Mouse (Mus musculus) kidney, adult 9 months (tissue): ENCODE measurements around the gene Dnajc11.

Source experiments
- DNase-seq: peaks from one replicate; pipeline ENCODE4 v3.0.0; 2022

Dnajc11 gene

DNA sequence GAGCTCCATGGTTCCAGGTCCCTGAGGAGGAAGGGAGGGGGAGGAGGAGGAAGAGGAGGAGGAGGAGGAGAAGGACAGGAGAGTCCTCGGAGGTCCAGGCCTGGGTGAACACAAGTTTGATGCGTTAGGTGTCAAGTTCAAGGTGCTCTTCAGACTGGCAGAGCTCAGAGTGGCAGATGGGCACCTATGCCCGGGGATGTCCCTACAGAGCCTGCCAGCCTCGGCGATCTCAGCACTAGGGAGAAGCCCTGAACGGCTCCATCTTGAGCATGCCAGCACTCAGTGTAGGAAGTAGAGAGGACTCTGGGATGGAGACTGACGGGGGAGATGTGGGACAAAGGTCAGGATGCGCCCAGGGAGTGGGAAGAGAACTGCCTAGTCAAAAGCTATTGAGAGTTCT is 53.2 kb downstream of the Dnajc11 start:
- no peak for DNase-seq

DNA sequence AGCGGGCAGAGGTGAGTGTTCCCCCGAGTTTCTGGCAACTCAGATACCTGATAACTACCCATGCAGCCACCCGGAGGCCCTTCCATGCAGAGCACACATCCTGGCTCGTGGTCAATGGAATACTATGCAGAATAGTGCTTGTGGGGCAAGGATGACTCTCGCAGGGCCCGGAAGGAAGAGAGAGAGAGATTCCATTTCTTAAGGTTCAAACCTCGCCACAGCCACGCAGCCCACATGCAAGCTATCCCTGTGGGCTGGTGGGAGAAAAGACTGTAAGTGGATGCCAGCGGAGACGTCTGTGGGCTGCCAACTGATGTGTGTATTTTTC is 54.5 kb downstream of the Dnajc11 start:
- DNase-seq, result no peak

DNA sequence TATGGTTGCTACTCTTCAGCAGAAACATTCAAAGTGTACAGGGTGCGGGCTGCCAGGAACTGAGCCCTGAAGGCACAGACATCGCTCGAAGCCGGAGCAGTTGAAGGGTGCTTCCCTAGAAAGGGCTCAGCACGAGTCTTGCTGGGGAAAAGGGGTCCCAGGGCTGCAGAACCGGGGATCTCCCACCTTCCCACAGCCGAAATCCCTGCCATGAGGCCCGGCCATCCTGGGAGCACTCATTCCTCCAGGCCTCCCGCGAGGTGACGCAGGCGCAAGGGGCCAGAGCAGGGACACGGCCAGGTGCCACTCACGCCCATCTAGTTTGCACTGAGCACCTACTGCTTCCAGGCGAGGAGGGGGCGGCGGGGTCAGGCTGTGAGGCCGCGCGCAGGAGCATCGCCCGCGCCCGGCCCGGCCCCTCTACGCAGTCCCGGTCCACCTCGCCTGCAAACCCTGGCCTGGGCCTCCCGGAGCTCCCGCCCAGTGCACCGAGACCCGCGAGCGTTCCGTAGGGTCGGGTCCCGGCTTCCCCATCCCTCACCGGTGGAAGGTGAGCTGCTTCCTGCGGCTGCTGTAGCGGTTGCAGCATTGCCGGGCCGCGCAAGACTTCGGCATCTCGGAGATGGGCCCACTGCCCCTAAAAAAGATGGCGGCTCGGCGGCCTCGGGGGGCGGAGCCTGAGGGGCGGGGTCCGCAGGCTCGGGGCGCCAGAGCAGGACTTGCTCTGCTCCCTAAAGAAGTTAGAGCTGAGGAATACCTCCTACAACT is 55.0 kb downstream of the Dnajc11 start, which contains the start of gene Thap3:
Thap3 (minus strand) TSS at position 656 of the 768 bp plus-strand sequence.
- peak; percentile 82 for DNase-seq

DNA sequence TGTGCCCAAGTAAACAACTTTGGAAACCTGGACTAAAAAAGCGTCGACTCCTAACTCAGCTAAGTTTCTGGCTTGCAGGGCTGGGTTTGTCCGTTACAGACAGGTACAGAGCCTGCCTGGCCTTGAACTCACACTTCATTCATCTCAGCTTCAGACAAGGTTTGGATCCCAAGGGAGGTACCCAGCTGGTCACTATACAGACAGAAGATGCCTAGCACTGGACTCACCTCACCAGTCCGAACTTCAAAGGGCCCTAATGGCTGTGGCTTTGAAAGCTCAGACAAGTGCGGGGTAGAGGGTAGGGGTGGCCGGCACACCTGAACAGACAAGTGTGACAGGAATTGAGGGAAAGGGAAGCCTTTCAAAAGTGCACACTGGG is 55.6 kb downstream of the Dnajc11 start:
- DNase-seq, result no peak

DNA sequence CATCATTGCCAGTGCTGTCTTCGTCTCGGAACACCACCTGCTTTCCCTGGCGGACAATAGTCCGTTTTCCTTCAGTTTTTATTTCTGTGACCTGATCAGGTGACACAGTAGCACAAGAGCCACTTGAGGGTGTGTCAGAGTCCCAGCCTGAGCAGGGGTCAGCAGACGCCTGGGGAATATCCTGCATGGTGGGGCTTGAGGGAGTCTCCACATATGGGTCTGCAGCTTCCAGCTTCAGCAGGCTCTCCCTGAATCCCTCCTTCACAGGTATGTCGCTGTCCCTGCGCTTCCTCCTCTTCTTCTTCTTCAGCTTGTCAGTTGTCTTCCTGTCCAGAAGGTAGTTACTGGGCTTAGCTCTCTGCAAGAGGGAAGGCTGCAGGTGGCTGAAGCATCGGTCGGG is 58.6 kb downstream of the Dnajc11 start:
- no peak for DNase-seq

DNA sequence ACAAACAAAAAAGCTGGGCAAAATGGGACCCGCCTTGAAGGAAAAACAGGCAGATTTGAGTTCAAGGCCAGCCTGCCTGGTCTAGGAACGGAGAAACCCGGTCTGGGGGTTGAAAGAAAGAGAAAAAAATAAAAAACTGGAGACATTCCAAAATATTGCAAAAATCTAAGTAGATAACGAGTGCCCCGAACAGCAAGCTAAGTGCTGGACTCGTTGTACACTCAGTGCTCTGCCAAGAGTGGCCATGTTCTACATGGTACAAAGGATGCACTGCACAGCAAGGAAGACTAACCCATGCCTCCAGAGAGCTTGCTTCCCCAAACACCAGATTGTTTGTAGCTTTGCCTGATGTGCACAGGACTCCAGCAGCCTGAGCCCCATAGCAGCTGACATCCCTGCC is 59.5 kb downstream of the Dnajc11 start:
- no peak for DNase-seq

DNA sequence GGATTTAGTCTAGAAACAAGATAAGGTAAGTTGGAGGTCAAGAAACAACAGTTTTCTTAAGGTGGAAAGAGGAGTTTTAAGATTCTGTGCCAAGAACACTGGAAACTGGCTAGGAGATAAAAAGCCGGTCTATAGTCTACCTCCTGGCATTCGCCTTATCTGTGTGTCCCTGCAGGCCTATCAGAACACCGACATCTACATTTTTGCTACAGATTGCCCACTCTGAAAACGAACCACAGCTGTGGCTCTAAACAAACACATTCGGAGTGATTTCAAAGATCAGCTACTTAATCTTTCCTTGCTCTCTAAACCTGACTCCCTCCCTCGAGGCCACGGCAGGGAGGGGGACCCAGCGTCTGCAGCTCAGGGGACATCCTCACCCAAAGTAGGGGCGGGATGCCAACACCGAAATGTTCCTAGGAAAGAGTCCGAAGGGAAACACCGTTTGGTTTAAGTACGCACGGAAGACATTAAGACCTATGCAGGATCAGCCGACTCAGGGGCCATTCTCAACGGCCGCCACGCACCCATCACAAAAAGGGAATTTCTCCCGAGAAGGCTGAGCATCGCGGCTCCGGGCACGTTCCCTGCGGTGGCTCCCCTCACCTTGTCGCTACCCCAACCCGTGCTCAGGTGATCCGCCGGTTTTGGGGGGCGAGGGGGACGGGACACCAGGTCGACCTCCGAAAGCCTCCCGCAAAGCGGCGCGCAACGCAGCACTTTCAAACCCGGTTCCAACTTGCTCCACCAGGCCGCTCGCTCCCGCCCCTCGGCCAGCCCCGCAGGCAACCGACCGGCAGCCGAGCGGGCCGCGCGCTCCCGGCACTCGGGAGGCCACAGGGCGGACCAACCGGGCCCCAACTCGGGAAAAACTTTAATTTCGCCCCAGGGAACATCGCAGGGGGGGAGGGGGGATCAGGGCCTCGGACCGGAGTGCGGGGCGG is 61.0 kb downstream of the Dnajc11 start:
- DNase-seq, result no peak

DNA sequence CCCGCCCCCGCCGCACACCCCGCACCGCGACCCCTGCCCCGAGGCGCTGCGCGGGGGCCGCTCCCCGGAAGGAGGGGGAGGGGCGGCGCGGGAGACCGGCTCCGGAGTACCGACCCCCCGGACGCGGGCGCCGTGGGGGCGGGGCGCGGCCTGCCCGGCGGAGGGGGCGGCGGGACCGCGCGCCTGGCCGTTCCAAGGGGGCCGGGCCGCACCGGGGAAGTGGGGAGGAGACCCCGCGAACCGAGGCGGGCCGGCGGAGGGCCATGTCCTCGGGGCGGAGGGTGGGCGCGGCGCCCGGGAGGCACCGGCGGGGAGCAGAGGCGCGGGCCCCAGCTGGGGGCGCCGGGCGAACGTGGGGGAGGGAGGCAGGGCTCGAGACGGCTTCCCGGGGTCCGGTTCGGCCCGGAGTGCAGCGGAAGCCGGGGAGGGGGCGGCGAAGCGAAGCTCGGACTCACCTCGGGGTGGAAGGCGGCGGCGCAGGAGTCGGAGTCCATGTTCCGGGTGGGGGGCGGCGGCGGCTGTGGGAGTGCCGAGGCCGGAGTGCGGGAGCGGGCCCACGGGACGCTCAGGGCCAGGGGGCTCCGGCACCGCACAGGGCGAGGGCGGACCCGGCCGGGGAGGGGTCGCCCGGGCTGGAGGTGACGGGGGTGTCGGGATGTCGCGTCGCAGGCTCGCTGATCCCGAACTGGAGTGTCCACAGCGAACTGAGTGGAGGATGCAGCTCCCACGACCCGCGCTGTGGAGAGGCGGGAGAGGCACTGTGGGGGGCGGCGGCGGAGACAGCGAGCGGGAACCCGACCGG is 62.1 kb downstream of the Dnajc11 start:
- DNase-seq, result no peak

DNA sequence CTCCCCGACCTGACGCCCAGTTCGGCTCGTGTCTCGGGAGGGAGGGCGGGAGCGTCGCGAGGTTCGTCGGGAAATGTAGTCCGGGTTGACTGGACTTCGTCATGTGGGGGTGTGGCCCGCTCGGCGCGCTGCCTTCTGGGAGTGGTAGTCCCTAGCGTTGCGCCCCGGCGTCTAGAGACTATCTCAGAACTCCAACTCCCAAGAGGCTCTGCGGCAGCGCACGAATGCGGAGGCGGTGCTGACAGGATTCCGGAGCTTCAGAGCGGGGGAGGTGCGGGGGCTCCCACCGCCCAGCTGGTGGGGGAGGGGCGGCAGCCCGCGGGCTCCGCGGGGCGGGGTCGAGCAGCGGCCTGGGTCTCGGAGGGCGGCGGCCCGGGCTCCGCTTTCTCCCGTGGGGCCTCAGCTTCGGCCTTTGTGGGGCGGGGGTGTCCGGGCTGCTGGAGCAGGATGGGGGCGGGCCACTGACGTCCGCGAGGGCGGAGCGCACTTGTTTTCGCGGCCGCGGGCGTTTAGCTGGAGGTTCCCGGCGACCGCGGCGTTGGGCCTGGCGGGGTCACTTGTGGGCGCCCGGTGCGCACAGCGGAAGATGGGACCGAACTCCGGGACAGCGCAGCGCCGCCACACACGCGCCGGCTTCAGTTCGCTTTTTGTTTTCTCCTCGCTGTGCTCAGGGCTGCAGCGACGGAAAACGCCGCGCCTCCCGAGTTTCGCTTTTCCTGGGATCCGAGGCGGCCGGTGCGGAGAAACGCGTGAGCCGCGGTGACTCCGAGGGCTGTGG is 62.9 kb downstream of the Dnajc11 start, which contains the start of gene Phf13:
Phf13 (minus strand) TSS at position 86 of the 778 bp plus-strand sequence.
- DNase-seq, result peak; percentile 99

DNA sequence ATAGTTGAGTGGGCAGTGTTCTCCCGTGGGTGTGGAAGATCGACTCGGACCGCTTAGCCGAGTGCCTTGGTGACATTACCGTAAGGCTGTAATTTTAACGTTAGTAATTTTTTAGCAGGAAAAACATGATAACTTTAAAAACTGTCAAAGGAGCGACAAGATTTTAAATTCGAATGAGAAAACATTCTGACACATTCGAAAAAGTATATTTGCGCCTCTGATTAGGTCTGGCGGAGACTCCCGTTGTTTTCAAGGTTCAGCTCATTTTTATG is 63.4 kb downstream of the Dnajc11 start:
- DNase-seq, result no peak

DNA sequence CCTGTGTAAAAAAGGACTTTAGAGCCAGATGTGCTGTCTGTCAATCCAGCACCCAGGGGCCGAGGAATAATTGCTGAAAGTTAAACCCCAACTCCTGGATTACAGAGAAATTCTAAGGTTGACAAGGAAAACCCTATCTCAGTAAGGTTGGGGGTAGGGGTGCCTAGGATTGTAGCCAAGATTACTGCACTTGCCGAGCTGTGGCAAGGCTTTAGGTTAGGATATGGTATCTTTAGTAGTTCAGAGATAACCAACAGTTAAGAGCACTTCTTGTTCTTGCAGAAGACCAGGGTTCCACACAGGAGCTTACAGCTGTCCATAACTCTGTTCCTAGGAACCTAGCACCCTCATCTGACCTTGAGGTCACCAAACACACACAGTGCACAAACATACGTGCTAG is 64.2 kb downstream of the Dnajc11 start:
- no peak for DNase-seq

DNA sequence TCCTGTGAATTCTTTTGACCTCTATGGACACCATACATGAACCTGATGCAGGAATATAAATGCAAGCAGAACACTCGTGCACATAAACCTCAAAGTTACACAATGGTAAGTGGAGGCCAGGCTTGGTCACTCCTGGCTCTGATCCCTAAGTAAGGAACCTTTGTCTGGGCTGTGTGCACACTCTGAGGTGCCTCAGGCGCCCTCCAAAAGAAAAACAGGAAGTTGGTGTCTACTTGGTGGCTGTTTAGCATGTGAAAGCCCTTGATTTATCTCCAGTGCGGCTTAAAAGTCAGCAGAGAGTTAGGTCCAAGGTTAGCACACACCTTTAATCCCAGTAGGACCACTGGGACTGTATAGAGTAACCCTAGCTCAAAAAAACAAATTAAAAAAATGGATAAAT is 66.0 kb downstream of the Dnajc11 start:
- DNase-seq, result no peak

DNA sequence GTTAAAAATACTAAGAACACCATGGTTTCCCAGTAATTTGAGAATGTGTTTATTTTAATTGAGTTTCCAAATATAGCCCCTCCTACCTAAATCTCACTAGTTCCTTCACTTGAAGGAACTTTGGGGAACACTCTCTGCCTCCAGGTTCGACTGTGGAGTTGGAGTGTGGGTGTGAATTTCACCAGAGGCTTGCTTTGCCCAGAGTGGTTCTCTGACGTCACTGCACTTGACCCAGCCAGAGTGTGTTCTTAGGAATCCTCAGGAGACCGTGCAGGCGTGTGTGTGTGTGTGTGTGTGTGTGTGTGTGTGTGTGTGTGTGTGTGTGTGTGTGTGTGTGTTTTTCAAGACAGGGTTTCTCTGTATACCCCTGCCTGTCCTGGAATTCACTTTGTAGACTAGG is 67.4 kb downstream of the Dnajc11 start:
- DNase-seq, result no peak

DNA sequence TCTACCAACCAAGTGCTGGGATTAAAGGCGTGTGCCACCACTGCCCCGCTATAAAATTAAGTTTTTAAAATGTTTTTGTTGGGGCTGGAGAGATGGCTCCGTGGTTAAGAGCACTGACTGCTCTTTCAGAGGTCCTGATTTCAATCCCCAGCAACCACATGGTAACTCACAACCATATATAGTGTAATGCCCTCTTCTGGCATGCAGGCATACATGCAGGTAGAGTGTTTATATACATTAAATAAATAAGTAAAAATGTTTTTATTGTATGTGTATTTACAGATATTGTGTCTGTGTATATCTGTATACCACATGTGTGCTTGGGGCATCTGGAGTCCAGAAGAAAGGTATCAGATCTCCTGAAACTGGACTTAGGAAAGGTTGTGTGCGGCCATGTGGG is 67.8 kb downstream of the Dnajc11 start:
- no peak for DNase-seq

DNA sequence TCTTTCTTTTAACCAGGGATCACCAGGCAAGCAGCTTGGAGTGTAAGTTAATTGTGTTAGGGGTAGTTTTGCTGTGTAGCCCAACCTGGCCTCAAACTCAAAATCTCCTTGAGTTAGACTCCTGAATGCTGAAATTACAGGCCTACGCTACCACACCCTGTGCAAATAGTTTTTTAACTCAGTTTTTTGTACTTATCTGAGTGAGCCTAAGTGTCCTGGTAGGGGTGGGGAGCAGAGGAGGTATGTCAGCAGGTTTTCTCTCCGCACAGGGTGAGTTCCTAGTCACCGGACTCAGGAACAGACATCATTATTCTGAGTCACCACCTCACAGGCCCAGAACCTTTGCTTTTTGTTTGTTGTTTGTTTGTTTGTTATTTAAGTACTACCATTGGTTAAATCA is 68.6 kb downstream of the Dnajc11 start:
- DNase-seq, result no peak

DNA sequence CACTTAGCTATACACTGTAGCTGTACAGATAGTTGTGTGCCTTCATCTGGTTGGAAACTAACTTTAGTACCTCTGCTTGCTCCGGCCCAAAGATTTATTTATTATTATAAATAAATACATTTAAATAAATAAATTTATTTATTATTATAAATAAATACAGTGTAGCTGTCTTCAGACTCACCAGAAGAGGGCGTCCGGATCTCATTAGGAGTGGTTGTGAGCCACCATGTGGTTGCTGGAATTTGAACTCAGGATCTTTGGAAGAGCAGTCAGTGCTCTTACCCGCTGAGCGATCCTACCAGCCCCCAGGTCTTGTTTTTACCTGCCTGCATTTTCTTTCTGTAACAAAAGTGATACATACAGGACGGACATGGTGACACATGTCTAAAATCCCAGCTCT is 72.6 kb downstream of the Dnajc11 start:
- DNase-seq, result peak; percentile 36

DNA sequence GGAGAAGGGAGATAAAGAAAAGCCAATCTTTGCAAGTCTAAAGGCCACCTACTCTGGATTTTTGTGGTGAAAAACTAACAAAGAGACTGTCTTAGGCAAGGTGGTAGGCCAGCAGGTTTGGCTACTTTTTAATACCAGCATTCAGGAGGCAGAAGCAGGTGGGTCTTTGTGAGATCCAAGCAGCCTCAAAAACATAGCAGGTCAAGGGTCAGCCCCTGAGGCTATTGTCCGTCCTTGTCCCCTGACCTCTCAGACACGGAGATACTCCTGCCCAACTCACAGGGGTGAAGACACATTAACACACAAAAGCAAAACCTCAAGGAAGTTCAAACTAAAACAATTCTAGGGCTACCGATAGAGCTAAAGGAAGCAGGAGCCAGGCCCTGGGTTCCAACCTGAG is 73.3 kb downstream of the Dnajc11 start:
- peak; percentile 32 for DNase-seq

DNA sequence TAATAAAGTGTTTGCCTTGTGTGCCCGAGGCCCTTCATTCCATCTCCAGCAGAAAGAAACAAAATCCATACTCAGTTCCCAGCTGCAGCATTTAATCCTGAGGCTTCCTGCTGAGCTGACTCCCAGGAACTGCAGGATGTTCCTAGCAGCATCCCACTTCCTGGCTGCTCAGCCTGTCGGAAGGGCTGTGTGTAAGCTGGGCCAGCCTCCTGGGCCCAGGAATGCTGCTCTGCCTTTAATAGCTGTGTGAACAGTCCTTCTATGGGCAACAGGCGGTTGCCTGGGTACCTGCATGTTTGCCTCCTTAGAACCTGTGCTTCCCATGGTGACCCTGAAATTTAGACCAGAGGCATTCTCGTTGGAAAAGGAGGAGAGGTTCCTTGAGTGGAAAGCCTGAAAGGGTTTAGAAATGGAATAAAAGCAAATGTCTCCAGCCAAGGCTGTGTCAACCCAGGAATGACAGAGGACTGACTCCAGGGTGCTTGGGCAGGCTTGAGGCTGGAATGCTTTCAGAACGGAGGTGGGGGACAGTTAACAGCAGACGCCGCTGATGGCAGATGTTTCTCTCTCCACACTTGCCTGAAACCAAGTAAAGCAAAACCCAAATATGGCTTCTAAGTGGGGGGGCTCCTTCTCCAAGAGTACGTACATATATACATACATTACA is 74.1 kb downstream of the Dnajc11 start:
- DNase-seq, result peak; percentile 66

DNA sequence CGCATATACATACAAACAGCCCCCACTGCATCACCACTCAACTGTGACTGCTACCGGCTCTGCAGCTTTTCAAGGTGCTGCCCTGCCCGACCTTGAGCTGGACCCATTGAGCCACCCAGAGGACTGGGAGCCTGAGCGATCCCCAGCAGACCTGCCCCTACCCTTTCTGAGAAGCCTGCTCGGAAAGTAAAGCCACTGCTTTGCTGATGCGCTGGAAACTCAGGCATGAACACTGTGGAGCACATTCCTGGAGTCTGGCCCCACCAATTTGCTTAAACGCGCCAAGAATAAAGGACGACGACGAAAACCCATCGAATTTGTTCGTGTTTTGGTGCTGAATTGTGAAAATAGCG is 74.6 kb downstream of the Dnajc11 start:
- peak; percentile 51 for DNase-seq

DNA sequence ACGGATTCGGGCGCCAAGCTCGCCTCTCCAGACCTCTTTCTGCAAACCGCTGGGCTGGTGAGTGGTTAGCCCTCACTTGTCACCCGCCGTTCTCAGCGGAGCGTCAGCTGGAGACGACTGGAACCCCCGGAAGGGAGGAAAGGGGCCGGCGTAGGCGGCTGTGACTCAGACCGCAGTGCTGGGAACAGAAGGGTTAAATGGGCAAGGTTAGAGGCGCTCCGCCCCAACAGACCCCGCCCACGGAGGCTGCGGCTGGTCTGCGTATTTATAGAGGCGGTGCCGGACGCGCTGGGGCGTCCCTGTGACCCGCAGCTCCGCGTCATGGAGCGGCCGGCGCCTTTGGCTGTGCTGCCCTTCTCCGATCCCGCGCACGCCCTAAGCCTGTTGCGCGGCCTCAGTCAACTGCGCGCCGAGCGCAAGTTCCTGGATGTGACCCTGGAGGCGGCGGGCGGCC is 75.2 kb downstream of the Dnajc11 start, which contains the start of gene Klhl21:
Klhl21 (plus strand) TSS at position 182 of the 454 bp plus-strand sequence.
- peak; percentile 96 for DNase-seq

DNA sequence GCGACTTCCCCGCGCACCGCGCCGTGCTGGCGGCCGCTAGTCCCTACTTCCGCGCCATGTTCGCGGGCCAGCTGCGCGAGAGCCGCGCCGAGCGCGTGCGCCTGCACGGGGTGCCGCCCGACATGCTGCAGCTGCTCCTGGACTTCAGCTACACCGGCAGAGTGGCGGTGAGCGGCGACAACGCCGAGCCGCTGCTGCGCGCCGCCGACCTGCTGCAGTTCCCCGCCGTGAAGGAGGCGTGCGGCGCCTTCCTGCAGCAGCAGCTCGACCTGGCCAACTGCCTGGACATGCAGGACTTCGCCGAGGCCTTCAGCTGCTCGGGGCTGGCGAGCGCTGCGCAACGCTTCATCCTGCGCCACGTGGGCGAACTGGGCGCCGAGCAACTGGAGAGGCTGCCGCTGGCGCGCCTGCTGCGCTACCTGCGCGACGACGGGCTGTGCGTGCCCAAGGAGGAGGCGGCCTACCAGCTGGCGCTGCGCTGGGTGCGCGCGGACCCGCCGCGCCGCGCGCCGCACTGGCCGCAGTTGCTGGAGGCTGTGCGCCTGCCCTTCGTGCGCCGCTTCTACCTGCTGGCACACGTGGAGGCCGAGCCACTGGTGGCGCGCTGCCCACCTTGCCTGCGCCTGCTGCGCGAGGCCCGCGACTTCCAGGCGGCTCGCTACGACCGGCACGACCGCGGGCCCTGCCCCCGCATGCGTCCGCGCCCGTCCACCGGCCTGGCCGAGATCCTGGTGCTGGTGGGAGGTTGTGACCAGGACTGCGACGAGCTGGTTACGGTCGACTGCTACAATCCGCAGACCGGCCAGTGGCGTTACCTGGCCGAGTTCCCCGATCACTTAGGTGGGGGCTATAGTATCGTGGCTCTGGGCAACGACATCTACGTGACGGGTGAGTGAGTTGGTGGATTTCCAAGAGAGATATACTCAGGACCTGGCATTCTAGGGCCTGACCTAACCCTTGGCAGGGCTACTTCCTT is 75.9 kb downstream of the Dnajc11 start:
- DNase-seq, result peak; percentile 64
